Mouse (Mus musculus) heart, embryonic 16.5 days (tissue): Measurements from ENCODE around the gene Prkch. TPM values are rescaled to one million over a fixed set of nuclear protein-coding genes. Genes with fewer than 3 reads are reported as not detected.

Experiments used
- ATAC-seq: fragments of 200-750 bp; cut with Nextera tagmentation; replicated peaks from 2 replicates; pipeline ENCODE4 v1.8.0; 2017; ENCODE audit warnings: moderate number of reproducible peaks; ENCODE audit not compliant: insufficient read depth, low FRiP score; ENCODE audit errors: extremely low read depth
- H3K27ac ChIP-seq: fragments of 300-500 bp; sonication (generic); 2 replicates; pipeline ENCODE4 v1.5.1; 2014; ENCODE audit warnings: mild to moderate bottlenecking, low read length, control low read depth, moderate library complexity
- H3K27me3 ChIP-seq: fragments of 300-500 bp; sonication (generic); 2 replicates; pipeline ENCODE4 v1.6.1; 2014; ENCODE audit warnings: low read length, mixed read lengths; ENCODE audit not compliant: control insufficient read depth, insufficient read depth
- H3K36me3 ChIP-seq: fragments of 300-500 bp; sonication (generic); 2 replicates; pipeline ENCODE4 v1.6.1; 2014; ENCODE audit not compliant: control insufficient read depth, insufficient read depth
- H3K4me1 ChIP-seq: fragments of 300-500 bp; sonication (generic); 2 replicates; pipeline ENCODE4 v1.6.1; 2014; ENCODE audit warnings: low read length, mixed read lengths; ENCODE audit not compliant: control insufficient read depth, insufficient read depth
- H3K4me2 ChIP-seq: fragments of 300-500 bp; sonication (generic); 2 replicates; pipeline ENCODE4 v1.6.1; 2014; ENCODE audit warnings: low read depth, mild to moderate bottlenecking, control low read depth, low read length
- H3K4me3 ChIP-seq: fragments of 300-500 bp; sonication (generic); 2 replicates; pipeline ENCODE4 v1.5.1; 2014; ENCODE audit warnings: mild to moderate bottlenecking, control low read depth, low read length
- H3K9ac ChIP-seq: fragments of 300-500 bp; sonication (generic); 2 replicates; pipeline ENCODE4 v1.6.1; 2014; ENCODE audit warnings: low read length, control low read depth
- H3K9me3 ChIP-seq: fragments of 300-500 bp; sonication (generic); replicated peaks from 2 replicates; pipeline ENCODE4 v1.6.1; 2016; ENCODE audit warnings: low read length; ENCODE audit not compliant: control insufficient read depth
- WGBS: fragments of 180-500 bp; shearing (Covaris S2); extraction: QIAGEN DNeasy Blood & Tissue Kit; methylation state at CpG from one replicate; pipeline ENCODE4 v1.1.7; 2014; 5-methylcytosine and 5-hydroxymethylcytosine counted together
- polyA plus RNA-seq: library from polyadenylated mRNA; unstranded; fragments of >200 nt; fragmentation: Nextera tagmentation; extraction: Ambion mirVana; gene quantifications from 2 replicates; pipeline ENCODE4 v1.2.1, GENCODE M21; 2015

Prkch gene
- polyA plus RNA-seq, 1 experiment from 2014 or later, result 15.2 TPM

GRCm38 (mm10) chr12:73813016-73813900 lies 228.7 kb downstream of the Prkch start:
- no peaks in the 10 kb centered on the region for H3K36me3 ChIP-seq
- no peaks in the 10 kb centered on the region for H3K27me3 ChIP-seq
- 71% methylated on average over 11 of the region's 11 CpGs for WGBS
- no peak overlapping the region for H3K4me3 ChIP-seq
- H3K4me1 ChIP-seq, result peaks cover 28% of the 10 kb centered on the region
- no peaks in the 10 kb centered on the region for H3K9me3 ChIP-seq
- no peak overlapping the region for H3K9ac ChIP-seq
- H3K27ac ChIP-seq, result peak overlapping the region; percentile 33; the same call in 1 of the 2 replicates
- no peak overlapping the region for H3K4me2 ChIP-seq
- ATAC-seq, result no peak

GRCm38 (mm10) chr12:73814056-73814735 lies 229.6 kb downstream of the Prkch start:
- H3K27ac ChIP-seq, result no peak overlapping the region

GRCm38 (mm10) chr12:73814897-73815296 lies 230.3 kb downstream of the Prkch start:
- H3K4me2 ChIP-seq, result no peak overlapping the region
- no peak overlapping the region for H3K4me3 ChIP-seq
- no peak for ATAC-seq
- WGBS, result 81% methylated on average over 2 of the region's 2 CpGs
- no peaks in the 10 kb centered on the region for H3K36me3 ChIP-seq
- H3K9ac ChIP-seq, result no peak overlapping the region
- H3K27me3 ChIP-seq, result no peaks in the 10 kb centered on the region
- H3K27ac ChIP-seq, result no peak overlapping the region
- peaks cover 24% of the 10 kb centered on the region for H3K4me1 ChIP-seq
- H3K9me3 ChIP-seq, result no peaks in the 10 kb centered on the region

More at GRCm38 (mm10) chr12:73814056-73814735, 229.6 kb downstream of the Prkch start:
- H3K4me3 ChIP-seq, result no peak overlapping the region
- no peaks in the 10 kb centered on the region for H3K9me3 ChIP-seq
- H3K4me1 ChIP-seq, result peaks cover 28% of the 10 kb centered on the region
- H3K4me2 ChIP-seq, result no peak overlapping the region
- no peaks in the 10 kb centered on the region for H3K36me3 ChIP-seq
- no peaks in the 10 kb centered on the region for H3K27me3 ChIP-seq
- 68% methylated on average over 5 of the region's 5 CpGs for WGBS
- no peak for ATAC-seq
- no peak overlapping the region for H3K9ac ChIP-seq

GRCm38 (mm10) chr12:73815463-73815862 lies 230.9 kb downstream of the Prkch start:
- Histone ChIP-seq H3K4me3 (no peak overlapping the region), H3K9ac (no peak overlapping the region), H3K27ac (no peak overlapping the region), H3K27me3 (no peaks in the 10 kb centered on the region), H3K36me3 (no peaks in the 10 kb centered on the region), H3K4me2 (no peak overlapping the region), H3K4me1 (peaks cover 18% of the 10 kb centered on the region), H3K9me3 (no peaks in the 10 kb centered on the region)
- 78% methylated on average over 4 of the region's 4 CpGs for WGBS
- ATAC-seq, result no peak

GRCm38 (mm10) chr12:73815892-73816291 lies 231.3 kb downstream of the Prkch start:
- H3K9me3 ChIP-seq, result no peaks in the 10 kb centered on the region
- H3K27ac ChIP-seq, result no peak overlapping the region
- no peak for ATAC-seq
- H3K4me3 ChIP-seq, result no peak overlapping the region
- no peak overlapping the region for H3K9ac ChIP-seq
- no peaks in the 10 kb centered on the region for H3K27me3 ChIP-seq
- peaks cover 15% of the 10 kb centered on the region for H3K4me1 ChIP-seq
- 38% methylated on average over 2 of the region's 2 CpGs for WGBS
- H3K4me2 ChIP-seq, result no peak overlapping the region
- H3K36me3 ChIP-seq, result no peaks in the 10 kb centered on the region

- Histone ChIP-seq H3K4me3 (no peak overlapping the region), H3K4me2 (no peak overlapping the region), H3K9ac (no peak overlapping the region), H3K9me3 (no peaks in the 10 kb centered on the region), H3K36me3 (no peaks in the 10 kb centered on the region), H3K27ac (no peak overlapping the region), H3K27me3 (no peaks in the 10 kb centered on the region), H3K4me1 (peaks cover 8% of the 10 kb centered on the region)
- 74% methylated on average over 1 of the region's 1 CpGs for WGBS
- ATAC-seq, result no peak
Measured at GRCm38 (mm10) chr12:73816866-73817265, 232.3 kb downstream of the Prkch start.

GRCm38 (mm10) chr12:73818801-73819200 lies 234.2 kb downstream of the Prkch start:
- Histone ChIP-seq H3K9ac (no peak overlapping the region), H3K27ac (no peak overlapping the region), H3K27me3 (no peaks in the 10 kb centered on the region), H3K4me2 (no peak overlapping the region), H3K4me1 (peaks cover 4% of the 10 kb centered on the region), H3K36me3 (no peaks in the 10 kb centered on the region), H3K4me3 (no peak overlapping the region), H3K9me3 (no peaks in the 10 kb centered on the region)
- ATAC-seq, result no peak
- 50% methylated on average over 1 of the region's 1 CpGs for WGBS

- 83% methylated on average over 4 of the region's 4 CpGs for WGBS
- H3K9ac ChIP-seq, result no peak overlapping the region
- ATAC-seq, result no peak
- H3K36me3 ChIP-seq, result no peaks in the 10 kb centered on the region
- H3K4me1 ChIP-seq, result no peaks in the 10 kb centered on the region
- H3K27ac ChIP-seq, result no peak overlapping the region
- no peak overlapping the region for H3K4me3 ChIP-seq
- no peaks in the 10 kb centered on the region for H3K27me3 ChIP-seq
- no peaks in the 10 kb centered on the region for H3K9me3 ChIP-seq
- no peak overlapping the region for H3K4me2 ChIP-seq
Measured at GRCm38 (mm10) chr12:73821176-73821575, 236.6 kb downstream of the Prkch start.

GRCm38 (mm10) chr12:73822331-73822730 lies 237.7 kb downstream of the Prkch start:
- Histone ChIP-seq H3K9ac (no peak overlapping the region), H3K4me3 (no peak overlapping the region), H3K36me3 (no peaks in the 10 kb centered on the region), H3K9me3 (no peaks in the 10 kb centered on the region), H3K27ac (no peak overlapping the region), H3K4me1 (no peaks in the 10 kb centered on the region), H3K27me3 (no peaks in the 10 kb centered on the region), H3K4me2 (no peak overlapping the region)
- 82% methylated on average over 12 of the region's 12 CpGs for WGBS
- no peak for ATAC-seq
